Mouse (Mus musculus) limb, embryonic 14.5 days (tissue): ENCODE measurements around the gene Nasp. TPM values are rescaled to one million over a fixed set of nuclear protein-coding genes. Genes with fewer than 3 reads are reported as not detected.
A peak's percentile ranks its signal among the peaks of the same experiment; 100 is the strongest.

Experiments used
- ATAC-seq: fragments of 200-750 bp; cut with Nextera tagmentation; 2 replicates; pipeline ENCODE4 v1.8.0; 2017; ENCODE audit warnings: low read depth, moderate number of reproducible peaks, moderate TSS enrichment; ENCODE audit not compliant: low FRiP score
- DNase-seq: peaks from one replicate; pipeline ENCODE4 v3.0.0-alpha.2; 2015; ENCODE audit warnings: low spot score
- H3K27ac ChIP-seq: fragments of 300-500 bp; sonication (generic); replicated peaks from 2 replicates; pipeline ENCODE4 v1.5.1; 2014; ENCODE audit warnings: low read depth, mild to moderate bottlenecking, low read length, moderate library complexity, mixed read lengths
- H3K27me3 ChIP-seq: fragments of 300-500 bp; sonication (generic); 2 replicates; pipeline ENCODE4 v1.6.1; 2014; ENCODE audit warnings: low read length, mixed read lengths; ENCODE audit not compliant: control insufficient read depth, insufficient read depth
- H3K36me3 ChIP-seq: fragments of 300-500 bp; sonication (generic); 2 replicates; pipeline ENCODE4 v1.6.1; 2014; ENCODE audit warnings: mild to moderate bottlenecking, low read length, moderate library complexity, mixed read lengths; ENCODE audit not compliant: control insufficient read depth, insufficient read depth
- H3K4me1 ChIP-seq: fragments of 300-500 bp; sonication (generic); 2 replicates; pipeline ENCODE4 v1.6.1; 2014; ENCODE audit warnings: antibody characterized with exemption, low read length, mixed read lengths; ENCODE audit not compliant: control insufficient read depth, insufficient read depth
- H3K4me2 ChIP-seq: fragments of 300-500 bp; sonication (generic); replicated peaks from 2 replicates; pipeline ENCODE4 v1.6.1; 2014; ENCODE audit warnings: low read depth, mild to moderate bottlenecking, low read length, moderate library complexity; ENCODE audit not compliant: severe bottlenecking
- H3K4me3 ChIP-seq: fragments of 300-500 bp; sonication (generic); replicated peaks from 2 replicates; pipeline ENCODE4 v1.5.1; 2014; ENCODE audit warnings: low read length
- H3K9ac ChIP-seq: fragments of 300-500 bp; sonication (generic); 2 replicates; pipeline ENCODE4 v1.6.1; 2014; ENCODE audit warnings: mild to moderate bottlenecking, low read depth, low read length, moderate library complexity; ENCODE audit not compliant: severe bottlenecking
- H3K9me3 ChIP-seq: fragments of 300-500 bp; sonication (generic); 2 replicates; pipeline ENCODE4 v1.6.1; 2016; ENCODE audit warnings: low read length; ENCODE audit not compliant: control insufficient read depth
- POLR2A ChIP-seq: fragments of 200-500 bp; IDR thresholded peaks from 2 replicates; pipeline ENCODE4 v1.8.0; 2012; ENCODE audit warnings: inconsistent platforms, mild to moderate bottlenecking, moderate library complexity, borderline replicate concordance; ENCODE audit not compliant: insufficient read depth, insufficient read length; ENCODE audit errors: extremely low read depth
- WGBS: fragments of 180-500 bp; shearing (Covaris S2); extraction: QIAGEN DNeasy Blood & Tissue Kit; methylation state at CpG from one replicate; pipeline ENCODE4 v1.1.7; 2014; 5-methylcytosine and 5-hydroxymethylcytosine counted together
- polyA plus RNA-seq, 2 experiments: library from polyadenylated mRNA; depleted of rRNA in 1 of 2; stranded (reverse) in 1 of 2; unstranded in 1 of 2; fragments of >200 nt; fragmentation: Nextera tagmentation in 1 of 2; extraction: Ambion mirVana in 1 of 2; gene quantifications; 2 replicates each; pipeline versions ENCODE4 v1.2.1 to v1.2.3; 2012 to 2014

The Nasp gene
- polyA plus RNA-seq, 2 experiments, result 132 to 153 TPM

- DNase-seq (no peak), ATAC-seq (no peak)
- Histone ChIP-seq H3K9ac (no peak overlapping the region), H3K4me1 (peaks cover 12% of the 10 kb centered on the region), H3K4me3 (no peak overlapping the region), H3K36me3 (peaks cover 25% of the 10 kb centered on the region), H3K27me3 (no peaks in the 10 kb centered on the region), H3K9me3 (no peaks in the 10 kb centered on the region), H3K27ac (no peak overlapping the region), H3K4me2 (no peak overlapping the region)
- TF ChIP-seq POLR2A, result no peak
- WGBS, result 90% methylated on average over 4 of the region's 4 CpGs
These were observed 2.9 kb downstream of the Nasp start for GRCm38 (mm10) chr4:116624831-116625230.

DNA sequence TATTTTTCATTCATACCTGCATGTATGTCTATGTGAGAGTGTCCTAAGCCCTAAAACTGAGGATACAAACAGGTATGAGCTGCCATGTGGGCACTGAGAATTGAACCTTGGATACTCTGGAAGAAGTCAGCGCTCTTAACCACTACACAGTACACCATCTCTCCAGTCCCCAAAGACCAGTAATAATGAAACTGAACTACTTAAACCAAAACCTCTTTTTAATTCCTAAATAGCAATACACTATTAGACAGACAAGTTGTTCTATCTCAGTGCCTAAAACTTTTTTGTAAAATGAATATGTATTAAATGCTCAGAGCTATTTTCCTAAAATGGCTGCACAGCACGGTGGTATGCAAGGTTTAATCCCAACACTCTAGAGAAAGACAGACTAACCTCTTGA lies 12.5 kb downstream of the Nasp start:
- no peak overlapping the region for H3K9ac ChIP-seq
- H3K27me3 ChIP-seq, result no peaks in the 10 kb centered on the region
- no peak overlapping the region for H3K4me3 ChIP-seq
- no peak for TF ChIP-seq POLR2A
- WGBS, result 95% methylated on average over 2 of the region's 2 CpGs
- no peak overlapping the region for H3K4me2 ChIP-seq
- no peak for ATAC-seq
- H3K36me3 ChIP-seq, result peaks cover 84% of the 10 kb centered on the region
- no peaks in the 10 kb centered on the region for H3K4me1 ChIP-seq
- no peak overlapping the region for H3K27ac ChIP-seq
- DNase-seq, result no peak
- no peaks in the 10 kb centered on the region for H3K9me3 ChIP-seq

DNA sequence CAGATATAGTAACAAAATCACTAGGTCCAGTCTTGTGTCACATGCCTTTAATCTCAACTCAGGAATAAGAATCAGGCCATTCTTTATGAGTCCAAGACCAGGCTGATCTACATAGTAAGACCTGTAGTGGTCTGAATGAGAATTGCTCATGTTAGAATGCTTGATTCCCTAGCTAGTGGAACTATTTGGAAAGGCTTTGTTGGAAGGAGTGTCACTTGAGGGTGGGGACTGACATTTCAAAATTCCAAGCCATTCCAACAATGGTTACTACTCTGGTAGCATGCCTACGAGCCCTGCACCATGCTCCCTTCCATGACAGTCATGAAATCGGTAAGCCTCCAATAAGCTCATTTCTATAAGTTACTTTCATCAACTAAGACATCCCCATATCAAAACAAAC lies 15.1 kb downstream of the Nasp start:
- no peak overlapping the region for H3K9ac ChIP-seq
- TF ChIP-seq POLR2A, result no peak
- no peak for ATAC-seq
- no peaks in the 10 kb centered on the region for H3K4me1 ChIP-seq
- H3K4me3 ChIP-seq, result no peak overlapping the region
- no peaks in the 10 kb centered on the region for H3K27me3 ChIP-seq
- peaks cover 80% of the 10 kb centered on the region for H3K36me3 ChIP-seq
- no peak overlapping the region for H3K27ac ChIP-seq
- no peak for DNase-seq
- no peak overlapping the region for H3K4me2 ChIP-seq
- H3K9me3 ChIP-seq, result no peaks in the 10 kb centered on the region
- WGBS, result 98% methylated on average over 2 of the region's 2 CpGs

DNA sequence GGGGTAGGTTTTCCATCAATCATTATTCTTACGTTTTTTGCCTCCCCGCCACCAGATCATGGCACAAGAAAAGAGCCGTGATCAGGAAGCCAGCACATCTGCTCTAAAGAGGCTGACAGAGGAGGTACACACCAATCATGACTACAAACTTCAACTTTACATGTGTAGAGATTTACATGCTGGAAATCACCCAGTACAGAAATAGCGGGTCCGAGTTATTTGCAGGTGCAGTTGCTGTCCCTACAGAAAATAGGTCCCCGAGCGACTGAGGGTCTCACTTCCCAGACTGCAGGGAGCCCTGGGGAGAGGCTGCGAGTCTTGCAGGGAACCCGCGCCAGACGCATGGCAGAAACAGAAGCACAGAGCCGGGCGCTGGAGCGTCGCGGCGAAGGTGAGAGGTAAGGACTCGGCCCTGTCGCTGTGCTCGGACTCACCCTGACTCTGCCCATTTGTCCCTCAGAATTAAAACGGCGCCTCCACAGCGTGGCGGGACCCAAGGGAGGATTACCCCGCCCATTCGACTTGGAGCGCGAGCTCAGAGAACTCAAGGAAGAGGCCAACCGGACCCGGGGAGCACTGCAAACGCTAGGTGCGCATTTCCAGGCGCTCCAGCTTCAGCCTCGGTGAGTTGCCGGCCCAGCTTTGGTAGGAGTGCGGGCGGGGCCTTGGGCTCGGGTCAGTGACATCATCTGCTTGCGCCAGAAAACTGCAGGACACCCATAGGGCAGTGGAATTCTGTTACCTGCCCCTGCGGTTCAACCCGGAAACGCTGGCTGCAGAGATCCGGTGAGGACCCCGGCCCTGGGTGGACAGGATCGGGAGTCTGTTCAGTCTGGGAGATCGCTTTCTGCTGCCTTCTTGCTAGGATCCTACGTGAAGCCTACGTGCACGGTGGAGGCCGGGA lies 30.5 kb downstream of the Nasp start:
- H3K4me2 ChIP-seq, result peak overlapping the region; percentile 74
- no peaks in the 10 kb centered on the region for H3K9me3 ChIP-seq
- no peaks in the 10 kb centered on the region for H3K27me3 ChIP-seq
- 0 out of 2 replicates have a peak, but pooled peaks have one; percentile 4 for TF ChIP-seq POLR2A
- peak overlapping the region; percentile 63 for H3K9ac ChIP-seq
- H3K36me3 ChIP-seq, result peaks cover 41% of the 10 kb centered on the region
- peak overlapping the region; percentile 56 for H3K4me3 ChIP-seq
- H3K27ac ChIP-seq, result peak overlapping the region; percentile 67
- H3K4me1 ChIP-seq, result peaks cover 15% of the 10 kb centered on the region
- ATAC-seq, result peak; percentile 94
- WGBS, result under 1% methylated on average over 48 of the region's 50 CpGs
- peak; percentile 91 for DNase-seq

DNA sequence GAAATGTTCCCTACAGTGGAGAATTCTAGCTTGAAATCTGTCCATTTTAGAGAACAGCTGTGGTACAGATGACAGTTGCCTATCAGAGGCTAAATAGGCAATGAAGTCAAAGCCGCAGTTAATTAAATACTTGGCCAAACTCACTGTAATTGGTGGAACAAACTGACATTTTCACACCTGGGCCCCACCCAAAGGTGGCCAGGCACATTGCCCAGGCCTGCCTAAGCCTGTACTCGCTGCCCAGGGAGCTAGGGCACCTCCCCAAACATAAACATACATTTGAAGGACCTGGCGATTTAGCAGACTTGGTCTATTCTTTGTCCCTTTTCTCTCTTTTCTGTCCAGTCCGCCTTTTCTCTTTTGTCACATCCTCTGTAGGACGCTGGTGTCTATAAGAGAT lies 31.4 kb downstream of the Nasp start, which contains the start of gene Ccdc17:
Ccdc17 (plus strand) TSS at position 276 of the 400 bp plus-strand sequence.
- Histone ChIP-seq H3K4me1 (peaks cover 15% of the 10 kb centered on the region), H3K9me3 (no peaks in the 10 kb centered on the region), H3K36me3 (peaks cover 41% of the 10 kb centered on the region), H3K27ac (peak within 1 kb of the TSS; percentile 67), H3K4me2 (peak within 1 kb of the TSS; percentile 74), H3K9ac (peak within 1 kb of the TSS; percentile 63), H3K4me3 (peak within 1 kb of the TSS; percentile 56), H3K27me3 (no peaks in the 10 kb centered on the region)
- no peak for ATAC-seq
- no peak for DNase-seq
- TF ChIP-seq POLR2A, result no peak
- WGBS, result 22% methylated on average over 5 of the region's 5 CpGs
